Mouse (Mus musculus) midbrain, embryonic 12.5 days (tissue): ENCODE results near the gene Kansl3. TPM values are rescaled to one million over a fixed set of nuclear protein-coding genes. Genes with fewer than 3 reads are reported as not detected.

Source experiments
- ATAC-seq: fragments of 200-750 bp; cut with Nextera tagmentation; 2 replicates; pipeline ENCODE4 v1.8.0; 2017; ENCODE audit warnings: low read depth, moderate TSS enrichment, moderate library complexity; ENCODE audit not compliant: low FRiP score
- H3K27ac ChIP-seq: fragments of 300-500 bp; sonication (generic); replicated peaks from 2 replicates; pipeline ENCODE4 v1.5.1; 2016; ENCODE audit warnings: mild to moderate bottlenecking
- H3K27me3 ChIP-seq: fragments of 300-500 bp; sonication (generic); 2 replicates; pipeline ENCODE4 v1.6.1; 2016; ENCODE audit warnings: mild to moderate bottlenecking
- H3K36me3 ChIP-seq: fragments of 300-500 bp; sonication (generic); 2 replicates; pipeline ENCODE4 v1.6.1; 2016
- H3K4me1 ChIP-seq: fragments of 300-500 bp; sonication (generic); 2 replicates; pipeline ENCODE4 v1.6.1; 2016
- H3K4me2 ChIP-seq: fragments of 300-500 bp; sonication (generic); replicated peaks from 2 replicates; pipeline ENCODE4 v1.6.1; 2016; ENCODE audit warnings: mild to moderate bottlenecking, moderate library complexity
- H3K4me3 ChIP-seq: fragments of 300-500 bp; sonication (generic); 2 replicates; pipeline ENCODE4 v1.5.1; 2016; ENCODE audit warnings: mild to moderate bottlenecking
- H3K9ac ChIP-seq: fragments of 300-500 bp; sonication (generic); replicated peaks from 2 replicates; pipeline ENCODE4 v1.6.1; 2016; ENCODE audit warnings: mild to moderate bottlenecking, moderate library complexity
- H3K9me3 ChIP-seq: fragments of 300-500 bp; sonication (generic); 2 replicates; pipeline ENCODE4 v1.6.1; 2016; ENCODE audit warnings: mild to moderate bottlenecking
- WGBS: fragments of 180-500 bp; shearing (Covaris S2); methylation state at CpG from one replicate; pipeline ENCODE4 v1.1.7; 2016; 5-methylcytosine and 5-hydroxymethylcytosine counted together
- polyA plus RNA-seq: library from polyadenylated mRNA; unstranded; fragments of >200 nt; fragmentation: Nextera tagmentation; extraction: Ambion mirVana; gene quantifications from 2 replicates; pipeline ENCODE4 v1.2.1, GENCODE M21; 2016

Kansl3 gene
- 49.6 and 50.8 TPM in 2 replicates for polyA plus RNA-seq

- peak within 1 kb of the TSS; percentile 94 for H3K9ac ChIP-seq
- peak within 1 kb of the TSS; percentile 77 for H3K27ac ChIP-seq
- no peaks in the 10 kb centered on the region for H3K9me3 ChIP-seq
- H3K4me3 ChIP-seq, result peak within 1 kb of the TSS; percentile 86
- WGBS, result 4% methylated on average over 59 of the region's 61 CpGs
- H3K36me3 ChIP-seq, result peaks cover 12% of the 10 kb centered on the region
- H3K4me2 ChIP-seq, result peak within 1 kb of the TSS; percentile 65
- peak; percentile 90 for ATAC-seq
- peaks cover 11% of the 10 kb centered on the region for H3K4me1 ChIP-seq
- no peaks in the 10 kb centered on the region; the same call in 1 of the 2 replicates for H3K27me3 ChIP-seq
Observed at GRCm38 (mm10) chr1:36368969-36369645, at the start of gene Kansl3. Kansl3 (minus strand) TSS chr1:36369181.

- no peak overlapping the region for H3K9ac ChIP-seq
- no peak for ATAC-seq
Observed at GRCm38 (mm10) chr1:36404531-36404930, 35.5 kb upstream of the Kansl3 start.

GRCm38 (mm10) chr1:36401509-36401908 is 32.5 kb upstream of the Kansl3 start:
- H3K36me3 ChIP-seq, result no peaks in the 10 kb centered on the region
- peak; percentile 56 for ATAC-seq

More at GRCm38 (mm10) chr1:36404531-36404930, 35.5 kb upstream of the Kansl3 start:
- WGBS, result 83% methylated on average over 6 of the region's 6 CpGs
- Histone ChIP-seq H3K9me3 (no peaks in the 10 kb centered on the region), H3K36me3 (no peaks in the 10 kb centered on the region), H3K4me2 (no peak overlapping the region), H3K4me3 (no peak overlapping the region), H3K27ac (no peak overlapping the region), H3K27me3 (peaks cover 3% of the 10 kb centered on the region; the same call in 1 of the 2 replicates), H3K4me1 (peaks cover 11% of the 10 kb centered on the region)

GRCm38 (mm10) chr1:36397041-36397440 is 28.1 kb upstream of the Kansl3 start:
- 32% methylated on average over 6 of the region's 6 CpGs for WGBS
- no peak overlapping the region for H3K27ac ChIP-seq
- H3K4me1 ChIP-seq, result peaks cover 11% of the 10 kb centered on the region
- H3K9me3 ChIP-seq, result no peaks in the 10 kb centered on the region
- H3K9ac ChIP-seq, result no peak overlapping the region
- H3K27me3 ChIP-seq, result no peaks in the 10 kb centered on the region
- no peak overlapping the region for H3K4me2 ChIP-seq
- H3K36me3 ChIP-seq, result no peaks in the 10 kb centered on the region
- no peak for ATAC-seq
- no peak overlapping the region for H3K4me3 ChIP-seq

More at GRCm38 (mm10) chr1:36401509-36401908, 32.5 kb upstream of the Kansl3 start:
- WGBS, result 65% methylated on average over 4 of the region's 4 CpGs
- H3K4me3 ChIP-seq, result no peak overlapping the region
- H3K9ac ChIP-seq, result no peak overlapping the region
- H3K9me3 ChIP-seq, result no peaks in the 10 kb centered on the region
- peaks cover 11% of the 10 kb centered on the region for H3K4me1 ChIP-seq
- H3K27ac ChIP-seq, result no peak overlapping the region
- H3K4me2 ChIP-seq, result no peak overlapping the region
- H3K27me3 ChIP-seq, result peaks cover 3% of the 10 kb centered on the region; the same call in 1 of the 2 replicates

GRCm38 (mm10) chr1:36379582-36379981 is 10.6 kb upstream of the Kansl3 start:
- Histone ChIP-seq H3K4me1 (no peaks in the 10 kb centered on the region), H3K27ac (no peak overlapping the region), H3K36me3 (no peaks in the 10 kb centered on the region), H3K4me2 (no peak overlapping the region), H3K4me3 (no peak overlapping the region), H3K9me3 (no peaks in the 10 kb centered on the region), H3K9ac (no peak overlapping the region), H3K27me3 (no peaks in the 10 kb centered on the region)
- WGBS, result 71% methylated on average over 4 of the region's 4 CpGs
- no peak for ATAC-seq

GRCm38 (mm10) chr1:36378880-36379279 is 9.9 kb upstream of the Kansl3 start:
- H3K9ac ChIP-seq, result no peak overlapping the region
- no peak overlapping the region for H3K27ac ChIP-seq
- H3K4me2 ChIP-seq, result no peak overlapping the region
- H3K27me3 ChIP-seq, result no peaks in the 10 kb centered on the region
- no peaks in the 10 kb centered on the region for H3K9me3 ChIP-seq
- H3K4me3 ChIP-seq, result no peak overlapping the region
- WGBS, result 79% methylated on average over 6 of the region's 6 CpGs
- ATAC-seq, result no peak
- no peaks in the 10 kb centered on the region for H3K36me3 ChIP-seq
- no peaks in the 10 kb centered on the region for H3K4me1 ChIP-seq

- H3K27ac ChIP-seq, result no peak within 1 kb of the TSS
- peaks cover 10% of the 10 kb centered on the region for H3K4me1 ChIP-seq
- H3K27me3 ChIP-seq, result no peaks in the 10 kb centered on the region; the same call in 1 of the 2 replicates
- ATAC-seq, result no peak
- H3K9me3 ChIP-seq, result no peaks in the 10 kb centered on the region
- no peak within 1 kb of the TSS for H3K9ac ChIP-seq
- H3K4me2 ChIP-seq, result no peak within 1 kb of the TSS
- no peaks in the 10 kb centered on the region for H3K36me3 ChIP-seq
- H3K4me3 ChIP-seq, result no peak within 1 kb of the TSS
- 81% methylated on average over 10 of the region's 10 CpGs for WGBS
Observed at GRCm38 (mm10) chr1:36371934-36372845, 3.2 kb upstream of the Kansl3 start, which contains the start of gene Fer1l5. Fer1l5 (plus strand) TSS chr1:36372291.

- H3K9ac ChIP-seq, result no peak overlapping the region
- no peak overlapping the region for H3K4me2 ChIP-seq
- H3K4me1 ChIP-seq, result peaks cover 11% of the 10 kb centered on the region
- no peak for ATAC-seq
- no peaks in the 10 kb centered on the region for H3K9me3 ChIP-seq
- no peak overlapping the region for H3K27ac ChIP-seq
- H3K36me3 ChIP-seq, result peaks cover 1% of the 10 kb centered on the region; the same call in 1 of the 2 replicates
- no peak overlapping the region for H3K4me3 ChIP-seq
- WGBS, result 84% methylated on average over 6 of the region's 6 CpGs
- H3K27me3 ChIP-seq, result no peaks in the 10 kb centered on the region; the same call in 1 of the 2 replicates
Observed at GRCm38 (mm10) chr1:36370918-36371317, 1.9 kb upstream of the Kansl3 start.

GRCm38 (mm10) chr1:36368112-36368968 is 641 bp downstream of the Kansl3 start:
- Histone ChIP-seq H3K27ac (peak overlapping the region; percentile 77), H3K36me3 (peaks cover 20% of the 10 kb centered on the region), H3K9ac (peak overlapping the region; percentile 94), H3K27me3 (no peaks in the 10 kb centered on the region; the same call in 1 of the 2 replicates), H3K4me3 (peak overlapping the region; percentile 86), H3K4me2 (peak overlapping the region; percentile 65), H3K9me3 (no peaks in the 10 kb centered on the region), H3K4me1 (peaks cover 11% of the 10 kb centered on the region)
- WGBS, result 5% methylated on average over 51 of the region's 55 CpGs
- ATAC-seq, result peak; percentile 87

GRCm38 (mm10) chr1:36367698-36368097 is 1.3 kb downstream of the Kansl3 start:
- Histone ChIP-seq H3K27ac (no peak overlapping the region), H3K4me1 (peaks cover 11% of the 10 kb centered on the region), H3K9ac (peak overlapping the region; percentile 94), H3K27me3 (no peaks in the 10 kb centered on the region; the same call in 1 of the 2 replicates), H3K9me3 (no peaks in the 10 kb centered on the region), H3K36me3 (peaks cover 25% of the 10 kb centered on the region), H3K4me2 (peak overlapping the region; percentile 65), H3K4me3 (peak overlapping the region; percentile 86)
- 59% methylated on average over 12 of the region's 12 CpGs for WGBS
- no peak for ATAC-seq

- H3K36me3 ChIP-seq, result peaks cover 65% of the 10 kb centered on the region
- WGBS, result 94% methylated on average over 5 of the region's 5 CpGs
Observed at GRCm38 (mm10) chr1:36356955-36357695, 11.9 kb downstream of the Kansl3 start.

More at GRCm38 (mm10) chr1:36356955-36357695, 11.9 kb downstream of the Kansl3 start:
- H3K4me1 ChIP-seq, result no peaks in the 10 kb centered on the region
- no peak overlapping the region for H3K9ac ChIP-seq
- H3K4me2 ChIP-seq, result no peak overlapping the region
- ATAC-seq, result no peak
- H3K4me3 ChIP-seq, result no peak overlapping the region
- no peak overlapping the region for H3K27ac ChIP-seq
- H3K9me3 ChIP-seq, result no peaks in the 10 kb centered on the region
- no peaks in the 10 kb centered on the region for H3K27me3 ChIP-seq
